Mouse (Mus musculus): ENCODE measurements around the gene Cds1.

GRCm38 (mm10) chr5:101819216-101819615 is 54.3 kb downstream of the Cds1 start:
- TF ChIP-seq CTCF (IDR thresholded peaks at IDR 0.05; ENCODE audit: low read depth, low read length) (no peak), POLR2A (IDR thresholded peaks at IDR 0.05; ENCODE audit: borderline replicate concordance, low read depth, low read length) (no peak)

Measured in bone marrow macrophage, adult 2 months (primary cell).